ENCODE assay signal across 8 mouse cellular contexts in genomic region chr9:119357331-119358057, GRCm38 (mm10). TPM values are rescaled to one million over a fixed set of nuclear protein-coding genes. Genes with fewer than 3 reads are reported as not detected.
DNase-seq lines count a peak whose midpoint lies in the region; ATAC-seq and TF ChIP-seq lines count a peak whose summit lies in the region.

Xylb (plus strand) TSS chr9:119357381.

- peaks cover 4% of the 10 kb centered on the region in 2 experiments; a peak in 2 of 4 replicates for H3K4me1 ChIP-seq in CH12.LX (ENCODE audit: control insufficient read depth in 1 of 2, insufficient read depth in 2 of 2)
- peaks cover 7% of the 10 kb centered on the region; the same call in 1 of the 2 replicates for H3K4me1 ChIP-seq in forebrain, embryonic 12.5 days
- no peaks in the 10 kb centered on the region for H3K4me1 ChIP-seq in heart, postnatal 0 days (ENCODE audit: control insufficient read depth, insufficient read depth)
- H3K4me1 ChIP-seq in liver, embryonic 16.5 days (ENCODE audit: control insufficient read depth, low read depth, low read length): peaks cover 6% of the 10 kb centered on the region
- peaks cover 6% of the 10 kb centered on the region for H3K4me1 ChIP-seq in neural tube, embryonic 13.5 days (replicated peaks)
- H3K4me1 ChIP-seq in testis, adult 2 months (ENCODE audit: control insufficient read depth, insufficient read depth, low read length): peaks cover 8% of the 10 kb centered on the region

- H3K27ac ChIP-seq in CH12.LX (ENCODE audit: insufficient read depth, low read depth): no peak within 1 kb of the TSS
- H3K27ac ChIP-seq in forebrain, embryonic 12.5 days: no peak within 1 kb of the TSS
- no peak within 1 kb of the TSS for H3K27ac ChIP-seq in heart, postnatal 0 days (ENCODE audit: low read depth)
- no peak within 1 kb of the TSS for H3K27ac ChIP-seq in liver, embryonic 16.5 days (ENCODE audit: low read length)
- no peak within 1 kb of the TSS for H3K27ac ChIP-seq in neural tube, embryonic 13.5 days (replicated peaks)
- peak within 1 kb of the TSS; percentile 17; the same call in 1 of the 2 replicates for H3K27ac ChIP-seq in testis, adult 2 months (ENCODE audit: control insufficient read depth, insufficient read depth, low read depth, low read length)

- H3K9me3 ChIP-seq in CH12.LX (replicated peaks; ENCODE audit: low read length): no peaks in the 10 kb centered on the region
- H3K9me3 ChIP-seq in forebrain, embryonic 12.5 days: no peaks in the 10 kb centered on the region
- no peaks in the 10 kb centered on the region for H3K9me3 ChIP-seq in heart, postnatal 0 days (replicated peaks; ENCODE audit: control insufficient read depth, low read length)
- H3K9me3 ChIP-seq in liver, embryonic 16.5 days (replicated peaks; ENCODE audit: control insufficient read depth, low read length): no peaks in the 10 kb centered on the region
- no peaks in the 10 kb centered on the region for H3K9me3 ChIP-seq in neural tube, embryonic 13.5 days

- peak within 1 kb of the TSS; percentile 76 for H3K9ac ChIP-seq in CH12.LX (ENCODE audit: insufficient read depth, low read depth)
- H3K9ac ChIP-seq in forebrain, embryonic 12.5 days: peak within 1 kb of the TSS; percentile 80
- peak within 1 kb of the TSS; percentile 49; the same call in 1 of the 2 replicates for H3K9ac ChIP-seq in heart, postnatal 0 days (replicated peaks; ENCODE audit: low read depth, low read length)
- H3K9ac ChIP-seq in liver, embryonic 16.5 days (ENCODE audit: low read depth, low read length): peak within 1 kb of the TSS; percentile 76
- peak within 1 kb of the TSS; percentile 72 for H3K9ac ChIP-seq in neural tube, embryonic 13.5 days

- peak; percentile 79 for DNase-seq in CH12.LX (ENCODE audit: extremely low read depth)
- DNase-seq in c-Kit-positive CD71-positive TER-119-negative erythroid progenitor cells, embryonic 14.5 days (ENCODE audit: low read depth): peak; percentile 85
- DNase-seq in heart, postnatal 0 days (ENCODE audit: low spot score): peak; percentile 75
- DNase-seq in kidney, postnatal 4 days: peak; percentile 97 to 98

- peak; percentile 80 for TF ChIP-seq POLR2A in CH12.LX (IDR thresholded peaks at IDR 0.05; ENCODE audit: low read depth, low read length)
- peak; percentile 51 for TF ChIP-seq POLR2A in testis, adult 2 months (IDR thresholded peaks at IDR 0.05; ENCODE audit: control insufficient read depth, low read depth, low read length)

- no peak for TF ChIP-seq EP300 in CH12.LX (IDR thresholded peaks at IDR 0.05; ENCODE audit: low read length)
- TF ChIP-seq EP300 in heart, postnatal 0 days (IDR thresholded peaks at IDR 0.05; ENCODE audit: low read depth): no peak

- peak within 1 kb of the TSS; percentile 41 to 67 (median 58) for H3K4me3 ChIP-seq in CH12.LX (replicated peaks in 1 of 3; ENCODE audit: low read depth in 2 of 3, low read length in 2 of 3, poor library complexity in 1 of 3)
- peak within 1 kb of the TSS; percentile 71 for H3K4me3 ChIP-seq in forebrain, embryonic 12.5 days (replicated peaks)
- peak within 1 kb of the TSS; percentile 54 for H3K4me3 ChIP-seq in heart, postnatal 0 days (ENCODE audit: low read depth, low read length)
- peak within 1 kb of the TSS; percentile 76 for H3K4me3 ChIP-seq in liver, embryonic 16.5 days (ENCODE audit: low read depth, low read length)
- H3K4me3 ChIP-seq in neural tube, embryonic 13.5 days: peak within 1 kb of the TSS; percentile 57
- H3K4me3 ChIP-seq in testis, adult 2 months (ENCODE audit: control insufficient read depth, low read depth, low read length): peak within 1 kb of the TSS; percentile 82

- peak; percentile 36 for TF ChIP-seq RAD21 in CH12.LX (IDR thresholded peaks at IDR 0.05; ENCODE audit: low read depth, low read length)

- WGBS in forebrain, embryonic 12.5 days: 3% methylated on average over 65 of the region's 65 CpGs
- 3% methylated on average over 65 of the region's 65 CpGs for WGBS in heart, postnatal 0 days
- 3% methylated on average over 65 of the region's 65 CpGs for WGBS in liver, embryonic 16.5 days (ENCODE audit: insufficient replicate concordance)
- 3% methylated on average over 65 of the region's 65 CpGs for WGBS in neural tube, embryonic 13.5 days

- dilution Hi-C loops in CH12.LX (cut with MboI; ENCODE audit: extremely low pct_ligation_motif_present, extremely low pct_unique_long_range_greater_than_20kb, low sequenced_read_pairs): no loop called here

- ATAC-seq in forebrain, embryonic 12.5 days (ENCODE audit: low FRiP score): peak; percentile 92
- ATAC-seq in heart, postnatal 0 days (ENCODE audit: insufficient read depth, low read depth): peak; percentile 91
- peak; percentile 93 for ATAC-seq in liver, embryonic 16.5 days (ENCODE audit: low read depth)
- ATAC-seq in neural tube, embryonic 13.5 days (ENCODE audit: low read depth): peak; percentile 93

- peaks cover 10 to 13% of the 10 kb centered on the region in 2 experiments for H3K36me3 ChIP-seq in CH12.LX (replicated peaks in 1 of 2; ENCODE audit: control insufficient read depth in 1 of 2, insufficient read depth in 1 of 2, low read length in 1 of 2)
- no peaks in the 10 kb centered on the region for H3K36me3 ChIP-seq in forebrain, embryonic 12.5 days (replicated peaks)
- no peaks in the 10 kb centered on the region for H3K36me3 ChIP-seq in heart, postnatal 0 days (replicated peaks; ENCODE audit: control insufficient read depth, insufficient read depth, low read length)
- no peaks in the 10 kb centered on the region for H3K36me3 ChIP-seq in liver, embryonic 16.5 days (ENCODE audit: control insufficient read depth, insufficient read depth)
- no peaks in the 10 kb centered on the region for H3K36me3 ChIP-seq in neural tube, embryonic 13.5 days
- no peaks in the 10 kb centered on the region for H3K36me3 ChIP-seq in testis, adult 2 months (ENCODE audit: control insufficient read depth, insufficient read depth, low read length)

- peak in 1 of 2 experiments; percentile 81; a peak in 2 of 4 replicates for TF ChIP-seq CTCF in CH12.LX (conservative IDR thresholded peaks at IDR 0.05 in 1 of 2, IDR thresholded peaks at IDR 0.05 in 1 of 2; ENCODE audit: low read depth in 2 of 2, low read length in 2 of 2)
- peak; percentile 80 for TF ChIP-seq CTCF in heart, postnatal 0 days (IDR thresholded peaks at IDR 0.05; ENCODE audit: low read depth)
- TF ChIP-seq CTCF in testis, adult 2 months (IDR thresholded peaks at IDR 0.05; ENCODE audit: control insufficient read depth, insufficient read depth, insufficient replicate concordance, low read depth, low read length): peak; percentile 67; the same call in 1 of the 2 replicates

- in situ Hi-C loops in CH12.LX (cut with MboI; ENCODE audit: low pct_ligation_motif_present, low pct_unique_long_range_greater_than_20kb, low sequenced_read_pairs): loop anchor here (10.0 kb wide), 1 partner anchor 203 kb away; the partner anchor contains the start of genes Acaa1b and Gm47289

- no peaks in the 10 kb centered on the region for H3K79me2 ChIP-seq in CH12.LX (replicated peaks; ENCODE audit: control insufficient read depth, extremely low read depth, insufficient read depth, poor library complexity, severe bottlenecking)

- H3K4me2 ChIP-seq in CH12.LX (ENCODE audit: insufficient read depth, low read depth, poor library complexity, severe bottlenecking): peak within 1 kb of the TSS; percentile 72
- H3K4me2 ChIP-seq in forebrain, embryonic 12.5 days: peak within 1 kb of the TSS; percentile 88
- H3K4me2 ChIP-seq in heart, postnatal 0 days (ENCODE audit: low read depth, low read length): peak within 1 kb of the TSS; percentile 82
- H3K4me2 ChIP-seq in liver, embryonic 16.5 days (ENCODE audit: low read depth, low read length): peak within 1 kb of the TSS; percentile 94
- peak within 1 kb of the TSS; percentile 82 for H3K4me2 ChIP-seq in neural tube, embryonic 13.5 days

- no peaks in the 10 kb centered on the region for H3K27me3 ChIP-seq in CH12.LX (replicated peaks)
- H3K27me3 ChIP-seq in forebrain, embryonic 12.5 days: no peaks in the 10 kb centered on the region
- no peaks in the 10 kb centered on the region for H3K27me3 ChIP-seq in heart, postnatal 0 days (ENCODE audit: control insufficient read depth, insufficient read depth, low read length)
- H3K27me3 ChIP-seq in liver, embryonic 16.5 days (ENCODE audit: control insufficient read depth, insufficient read depth, low read depth, low read length): no peaks in the 10 kb centered on the region
- H3K27me3 ChIP-seq in neural tube, embryonic 13.5 days: no peaks in the 10 kb centered on the region
- no peaks in the 10 kb centered on the region for H3K27me3 ChIP-seq in testis, adult 2 months (ENCODE audit: control insufficient read depth, insufficient read depth, low read length)

TF ChIP-seq in CH12.LX, 34 proteins besides CTCF, POLR2A, EP300 and RAD21 (continues in another document):
- TF ChIP-seq E2F4 (IDR thresholded peaks at IDR 0.05; ENCODE audit: insufficient replicate concordance, low read depth, low read length): peak; percentile 48; the same call in 1 of the 2 replicates
- 0 out of 2 replicates have a peak, but pooled peaks have one; percentile 47 for TF ChIP-seq MAZ (IDR thresholded peaks at IDR 0.05; ENCODE audit: low read depth, low read length)
- no peak for TF ChIP-seq POLR2AphosphoS2 (IDR thresholded peaks at IDR 0.05; ENCODE audit: low read depth, low read length)
- no peak for TF ChIP-seq CHD2 (IDR thresholded peaks at IDR 0.05; ENCODE audit: low read length)
- TF ChIP-seq GABPA (IDR thresholded peaks at IDR 0.05; ENCODE audit: insufficient replicate concordance, low read depth, low read length): no peak
- no peak for TF ChIP-seq MAFK (IDR thresholded peaks at IDR 0.05; ENCODE audit: insufficient replicate concordance, low read length)
- TF ChIP-seq ZNF384 (IDR thresholded peaks at IDR 0.05; ENCODE audit: low read depth, low read length): no peak
- TF ChIP-seq NRF1 (IDR thresholded peaks at IDR 0.05; ENCODE audit: low read depth, low read length): peak; percentile 39; the same call in 1 of the 2 replicates
- TF ChIP-seq UBTF (IDR thresholded peaks at IDR 0.05; ENCODE audit: low read depth, low read length): no peak
- peak; percentile 71 for TF ChIP-seq ZMIZ1 (IDR thresholded peaks at IDR 0.05; ENCODE audit: low read depth, low read length)
- TF ChIP-seq KAT2A (IDR thresholded peaks at IDR 0.05; ENCODE audit: insufficient replicate concordance, low read length): no peak
- TF ChIP-seq TCF12 (IDR thresholded peaks at IDR 0.05; ENCODE audit: low read depth, low read length): peak; percentile 76; the same call in 1 of the 2 replicates

RNA-seq across cellular contexts. Expression of gene Xylb, which starts in this region (rescaled TPM):
- total RNA-seq in CH12.LX (2012; rRNA removed) (4.8 and 5.9 TPM in 2 replicates), CH12.LX (2014; rRNA removed) (1.8 and 2.5 TPM in 2 replicates)
- 6.4 and 7.1 TPM in 2 replicates for polyA plus RNA-seq in CH12.LX (2012; ENCODE audit: insufficient read length, low read depth)
- 7.0 and 7.4 TPM in 2 replicates for polyA plus RNA-seq in forebrain, embryonic 12.5 days (2016; fragmentation: Nextera tagmentation; extraction: Ambion mirVana)
- total RNA-seq in heart, postnatal 0 days (2014; rRNA removed; ENCODE audit: low replicate concordance): 0.04 and 0.12 TPM in 2 replicates
- 0.26 and 0.46 TPM in 2 replicates for polyA plus RNA-seq in heart, postnatal 0 days (2015; fragmentation: Nextera tagmentation; extraction: Ambion mirVana)
- polyA plus RNA-seq in liver, embryonic 16.5 days (2015; fragmentation: Nextera tagmentation; extraction: Ambion mirVana): 3.3 and 4.5 TPM in 2 replicates
- 2.4 and 2.6 TPM in 2 replicates for polyA plus RNA-seq in neural tube, embryonic 13.5 days (2015; fragmentation: Nextera tagmentation; extraction: Ambion mirVana)
- 6.5 and 6.9 TPM in 2 replicates for polyA plus RNA-seq in testis, adult 2 months (2012; rRNA removed)

Comparison
In these comparisons a context has a peak if more than half of its experiments do, and no peak if none do; other contexts are left out.
1. Peak in DNase-seq, ATAC-seq, H3K4me3 ChIP-seq, H3K9ac ChIP-seq and H3K4me2 ChIP-seq in heart, postnatal 0 days; RNA of the gene not detected or under 1 TPM.